Comparison of ENCODE assay signal across 11 mouse cellular contexts in the genomic region with DNA sequence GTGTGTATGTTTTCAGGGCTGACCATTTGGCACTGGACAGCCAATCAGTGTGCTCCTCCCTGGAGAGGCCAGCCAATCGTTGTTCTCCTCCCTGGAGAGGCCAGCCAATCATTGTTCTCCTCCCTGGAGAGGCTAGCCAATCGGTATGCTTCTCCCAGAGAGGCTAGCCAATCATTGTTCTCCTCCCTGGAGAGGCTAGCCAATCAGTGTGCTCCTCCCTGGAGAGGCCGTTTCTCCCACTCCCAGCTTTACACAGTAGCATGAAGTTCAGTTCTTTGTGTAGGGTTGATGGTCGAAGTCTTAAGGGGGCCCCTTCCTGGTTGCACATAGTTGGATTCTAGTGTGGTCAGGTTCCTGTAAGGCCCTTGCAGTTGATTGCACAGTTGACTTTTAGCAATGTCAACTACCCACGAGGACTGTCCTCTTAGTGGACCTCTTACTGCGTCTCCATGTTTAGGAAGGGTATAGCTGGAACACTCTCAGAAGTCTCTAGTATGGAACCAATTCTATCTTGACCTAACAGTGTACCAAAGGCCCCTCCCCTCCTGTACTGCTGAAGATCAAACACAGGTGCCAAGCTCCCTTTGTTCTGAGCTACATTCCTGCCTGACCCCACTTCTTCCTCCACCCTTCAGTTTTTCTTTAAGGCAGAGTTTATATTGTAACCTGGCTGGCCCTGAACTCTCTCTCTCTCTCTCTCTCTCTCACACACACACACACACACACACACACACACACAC.
DNase-seq lines count a peak whose midpoint lies in the region; ATAC-seq and TF ChIP-seq lines count a peak whose summit lies in the region.
"Had no signal": no experiment of that assay in that cellular context is flagged by ENCODE, and none has a peak within 500 bp of the region (broad histone marks: within the 10 kb centered on the region; RNA-seq: fewer than 3 reads in every experiment).

No protein-coding gene starts in this region.

- H3K4me3 ChIP-seq in kidney, embryonic 16.5 days (ENCODE audit: low read length) = no peak overlapping the region
- no peak overlapping the region for H3K4me3 ChIP-seq in CH12.LX (replicated peaks in 1 of 3; ENCODE audit: low read depth in 2 of 3, low read length in 2 of 3, poor library complexity in 1 of 3)
- no peak overlapping the region for H3K4me3 ChIP-seq in limb, embryonic 11.5 days (ENCODE audit: low read depth, low read length)
- H3K4me3 ChIP-seq: erythroblast, embryonic 14.5 days; midbrain, embryonic 12.5 days; neural tube, embryonic 13.5 days had no signal

- intact Hi-C loops in left cerebral cortex, postnatal 36 days (cut with DNase I) = no loop called here

- no peak for TF ChIP-seq POLR2A in CH12.LX (IDR thresholded peaks at IDR 0.05; ENCODE audit: low read depth, low read length)

- no peaks in the 10 kb centered on the region for H3K79me2 ChIP-seq in CH12.LX (replicated peaks; ENCODE audit: control insufficient read depth, extremely low read depth, insufficient read depth, poor library complexity, severe bottlenecking)

- no peak overlapping the region for H3K9ac ChIP-seq in kidney, embryonic 16.5 days (replicated peaks; ENCODE audit: low read length)
- no peak overlapping the region for H3K9ac ChIP-seq in CH12.LX (ENCODE audit: insufficient read depth, low read depth)
- no peak overlapping the region for H3K9ac ChIP-seq in limb, embryonic 11.5 days (ENCODE audit: low read length)
- H3K9ac ChIP-seq: midbrain, embryonic 12.5 days; neural tube, embryonic 13.5 days had no signal

- no peak for TF ChIP-seq RAD21 in CH12.LX (IDR thresholded peaks at IDR 0.05; ENCODE audit: low read depth, low read length)

- H3K4me1 ChIP-seq in kidney, embryonic 16.5 days (ENCODE audit: insufficient read depth, low read length) = peaks cover 56% of the 10 kb centered on the region
- H3K4me1 ChIP-seq in CH12.LX (ENCODE audit: control insufficient read depth in 1 of 2, insufficient read depth in 2 of 2) = peaks cover 16 to 53% of the 10 kb centered on the region in 2 experiments
- H3K4me1 ChIP-seq in limb, embryonic 11.5 days (ENCODE audit: control insufficient read depth, insufficient read depth, low read length) = peaks cover 38% of the 10 kb centered on the region
- H3K4me1 ChIP-seq: midbrain, embryonic 12.5 days had no signal

- no peaks in the 10 kb centered on the region for H3K9me3 ChIP-seq in kidney, embryonic 16.5 days (ENCODE audit: low read length)
- H3K9me3 ChIP-seq in CH12.LX (replicated peaks; ENCODE audit: low read length) = no peaks in the 10 kb centered on the region
- no peaks in the 10 kb centered on the region for H3K9me3 ChIP-seq in limb, embryonic 11.5 days (ENCODE audit: control insufficient read depth, low read length)
- H3K9me3 ChIP-seq: midbrain, embryonic 12.5 days; neural tube, embryonic 13.5 days had no signal

- DNase-seq in kidney, postnatal 4 days = no peak
- DNase-seq in CH12.LX (ENCODE audit: extremely low read depth) (no peak), R1 (ENCODE audit: low read depth, low spot score) (peak; percentile 33)
- no peak for DNase-seq in limb, embryonic 11.5 days (ENCODE audit: low spot score)
- no peak for DNase-seq in natural killer cell, adult 2 months (ENCODE audit: low spot score in 2 of 2)
- DNase-seq in left cerebral cortex, postnatal 36 days (ENCODE audit: low spot score in 2 of 2) = no peak
- DNase-seq: thymus, postnatal 25 days had no signal

- 81% methylated on average over 6 of the region's 6 CpGs for WGBS in kidney, embryonic 16.5 days
- WGBS in limb, embryonic 11.5 days = 84% methylated on average over 6 of the region's 6 CpGs

- H3K36me3 ChIP-seq in kidney, embryonic 16.5 days (ENCODE audit: insufficient read depth, low read length) = no peaks in the 10 kb centered on the region
- no peaks in the 10 kb centered on the region for H3K36me3 ChIP-seq in CH12.LX (replicated peaks in 1 of 2; ENCODE audit: control insufficient read depth in 1 of 2, insufficient read depth in 1 of 2, low read length in 1 of 2)
- H3K36me3 ChIP-seq in limb, embryonic 11.5 days (ENCODE audit: control insufficient read depth, insufficient read depth, low read length) = no peaks in the 10 kb centered on the region
- H3K36me3 ChIP-seq: midbrain, embryonic 12.5 days; neural tube, embryonic 13.5 days had no signal

- no peak for TF ChIP-seq EP300 in CH12.LX (IDR thresholded peaks at IDR 0.05; ENCODE audit: low read length)

- no peaks in the 10 kb centered on the region for H3K27me3 ChIP-seq in kidney, embryonic 16.5 days (ENCODE audit: insufficient read depth, low read length)
- H3K27me3 ChIP-seq in CH12.LX (replicated peaks) = no peaks in the 10 kb centered on the region
- H3K27me3 ChIP-seq in limb, embryonic 11.5 days (ENCODE audit: control insufficient read depth, insufficient read depth, low read length) = no peaks in the 10 kb centered on the region
- H3K27me3 ChIP-seq: midbrain, embryonic 12.5 days; neural tube, embryonic 13.5 days had no signal

- TF ChIP-seq CTCF in CH12.LX (conservative IDR thresholded peaks at IDR 0.05 in 1 of 2, IDR thresholded peaks at IDR 0.05 in 1 of 2; ENCODE audit: low read depth in 2 of 2, low read length in 2 of 2) = no peak

- peak overlapping the region; percentile 69 for H3K27ac ChIP-seq in kidney, embryonic 16.5 days (ENCODE audit: low read length)
- no peak overlapping the region for H3K27ac ChIP-seq in CH12.LX (ENCODE audit: insufficient read depth, low read depth)
- H3K27ac ChIP-seq in limb, embryonic 11.5 days (replicated peaks; ENCODE audit: low read depth, low read length) = no peak overlapping the region; the same call in 1 of the 2 replicates
- H3K27ac ChIP-seq: midbrain, embryonic 12.5 days; neural tube, embryonic 13.5 days had no signal

- H3K4me2 ChIP-seq in kidney, embryonic 16.5 days (replicated peaks; ENCODE audit: low read depth, low read length) = no peak overlapping the region
- no peak overlapping the region for H3K4me2 ChIP-seq in CH12.LX (ENCODE audit: insufficient read depth, low read depth, poor library complexity, severe bottlenecking)
- H3K4me2 ChIP-seq in limb, embryonic 11.5 days (ENCODE audit: low read depth, severe bottlenecking) = no peak overlapping the region
- H3K4me2 ChIP-seq: midbrain, embryonic 12.5 days; neural tube, embryonic 13.5 days had no signal

- dilution Hi-C loops in CH12.LX (cut with MboI; ENCODE audit: extremely low pct_ligation_motif_present, extremely low pct_unique_long_range_greater_than_20kb, low sequenced_read_pairs) = no loop called here

- no peak for ATAC-seq in kidney, embryonic 16.5 days (ENCODE audit: low FRiP score, low TSS enrichment)
- ATAC-seq in limb, embryonic 11.5 days (ENCODE audit: insufficient number of reproducible peaks, low FRiP score, low TSS enrichment, low read depth) = 0 out of 2 replicates have a peak, but pooled peaks have one; percentile 20

- in situ Hi-C loops in CH12.LX (cut with MboI; ENCODE audit: low pct_ligation_motif_present, low pct_unique_long_range_greater_than_20kb, low sequenced_read_pairs) = no loop called here

TF ChIP-seq in CH12.LX, 34 proteins besides CTCF, POLR2A, EP300 and RAD21:
- TF ChIP-seq CHD2 (IDR thresholded peaks at IDR 0.05; ENCODE audit: low read length) (peak; percentile 80; the same call in 1 of the 2 replicates), TBP (conservative IDR thresholded peaks at IDR 0.05; ENCODE audit: low read depth, low read length) (no peak)
